ENCODE assay signal across 8 mouse cellular contexts in genomic region chr6:119418392-119419251, GRCm38 (mm10). TPM values are rescaled to one million over a fixed set of nuclear protein-coding genes. Genes with fewer than 3 reads are reported as not detected.
DNase-seq lines count a peak whose midpoint lies in the region; ATAC-seq and TF ChIP-seq lines count a peak whose summit lies in the region.

No protein-coding gene starts in this region.

- no peak overlapping the region for H3K9ac ChIP-seq in hindbrain, embryonic 15.5 days
- H3K9ac ChIP-seq in limb, embryonic 12.5 days (replicated peaks), result no peak overlapping the region
- H3K9ac ChIP-seq in stomach, embryonic 14.5 days (replicated peaks; ENCODE audit: low read depth, low read length), result no peak overlapping the region
- no peak overlapping the region for H3K9ac ChIP-seq in liver, embryonic 11.5 days (ENCODE audit: low read depth, low read length)

- WGBS in cerebellum, adult 2 months, result 62% methylated on average over 7 of the region's 7 CpGs
- WGBS in hindbrain, embryonic 15.5 days, result 18% methylated on average over 7 of the region's 7 CpGs
- 50% methylated on average over 7 of the region's 7 CpGs for WGBS in limb, embryonic 12.5 days
- 54% methylated on average over 7 of the region's 7 CpGs for WGBS in stomach, embryonic 14.5 days
- WGBS in liver, embryonic 11.5 days, result 67% methylated on average over 7 of the region's 7 CpGs

- TF ChIP-seq POLR2A in cerebellum, adult 2 months (IDR thresholded peaks at IDR 0.05; ENCODE audit: borderline replicate concordance, insufficient read depth, low read length), result no peak

- H3K27ac ChIP-seq in cerebellum, adult 2 months (ENCODE audit: insufficient read depth, low read length), result peak overlapping the region; percentile 72; the same call in 1 of the 2 replicates
- 0 out of 2 replicates have a peak overlapping the region, but pooled peaks have one; percentile 29 for H3K27ac ChIP-seq in hindbrain, embryonic 15.5 days (replicated peaks)
- H3K27ac ChIP-seq in limb, embryonic 12.5 days, result 0 out of 2 replicates have a peak overlapping the region, but pooled peaks have one; percentile 23
- no peak overlapping the region for H3K27ac ChIP-seq in stomach, embryonic 14.5 days (ENCODE audit: low read length)
- no peak overlapping the region for H3K27ac ChIP-seq in liver, embryonic 11.5 days (ENCODE audit: low read depth, low read length)

- DNase-seq in cerebellum, adult 2 months, result peak in 1 of 2 experiments; percentile 29
- DNase-seq in cerebellum, postnatal 10 days, result no peak
- peak; percentile 52 for DNase-seq in adrenal gland, adult 8-10 months
- peak; percentile 25 to 57 for DNase-seq in frontal cortex, adult 2 months (ENCODE audit: extremely low spot score in 1 of 2, low spot score in 1 of 2)
- DNase-seq in liver, embryonic 11.5 days (ENCODE audit: low spot score), result no peak

- H3K4me2 ChIP-seq in hindbrain, embryonic 15.5 days, result no peak overlapping the region
- H3K4me2 ChIP-seq in limb, embryonic 12.5 days, result no peak overlapping the region
- no peak overlapping the region for H3K4me2 ChIP-seq in stomach, embryonic 14.5 days (replicated peaks; ENCODE audit: low read depth, low read length)
- H3K4me2 ChIP-seq in liver, embryonic 11.5 days, result no peak overlapping the region

- no peak for TF ChIP-seq CTCF in cerebellum, adult 2 months (IDR thresholded peaks at IDR 0.05; ENCODE audit: borderline replicate concordance, insufficient read depth, low read depth, low read length)

- ATAC-seq in hindbrain, embryonic 15.5 days (ENCODE audit: low FRiP score, low read depth), result 0 out of 2 replicates have a peak, but pooled peaks have one; percentile 45
- ATAC-seq in limb, embryonic 12.5 days (ENCODE audit: insufficient number of reproducible peaks, insufficient read depth, low FRiP score, low TSS enrichment, low read depth), result no peak
- 0 out of 2 replicates have a peak, but pooled peaks have one; percentile 16 for ATAC-seq in stomach, embryonic 14.5 days (ENCODE audit: insufficient number of reproducible peaks, insufficient read depth, low FRiP score, low read depth)
- ATAC-seq in liver, embryonic 11.5 days (replicated peaks; ENCODE audit: low FRiP score), result no peak

- H3K36me3 ChIP-seq in hindbrain, embryonic 15.5 days, result no peaks in the 10 kb centered on the region
- no peaks in the 10 kb centered on the region for H3K36me3 ChIP-seq in limb, embryonic 12.5 days
- no peaks in the 10 kb centered on the region for H3K36me3 ChIP-seq in stomach, embryonic 14.5 days (ENCODE audit: control insufficient read depth, insufficient read depth, low read length)
- no peaks in the 10 kb centered on the region for H3K36me3 ChIP-seq in liver, embryonic 11.5 days (ENCODE audit: control insufficient read depth, insufficient read depth, low read length)

- H3K4me3 ChIP-seq in cerebellum, adult 2 months (replicated peaks; ENCODE audit: insufficient read depth, low read depth, low read length), result no peak overlapping the region
- H3K4me3 ChIP-seq in hindbrain, embryonic 15.5 days, result no peak overlapping the region
- no peak overlapping the region for H3K4me3 ChIP-seq in limb, embryonic 12.5 days (replicated peaks)
- no peak overlapping the region for H3K4me3 ChIP-seq in stomach, embryonic 14.5 days (ENCODE audit: low read depth, low read length)
- H3K4me3 ChIP-seq in liver, embryonic 11.5 days (ENCODE audit: low read depth, low read length), result no peak overlapping the region

- no peaks in the 10 kb centered on the region for H3K27me3 ChIP-seq in cerebellum, adult 2 months (ENCODE audit: control insufficient read depth, insufficient read depth, low read length)
- no peaks in the 10 kb centered on the region for H3K27me3 ChIP-seq in hindbrain, embryonic 15.5 days
- H3K27me3 ChIP-seq in limb, embryonic 12.5 days, result no peaks in the 10 kb centered on the region; the same call in 1 of the 2 replicates
- H3K27me3 ChIP-seq in stomach, embryonic 14.5 days (ENCODE audit: control insufficient read depth, insufficient read depth, low read length), result no peaks in the 10 kb centered on the region
- no peaks in the 10 kb centered on the region for H3K27me3 ChIP-seq in liver, embryonic 11.5 days (replicated peaks; ENCODE audit: control insufficient read depth, insufficient read depth, low read length)

- H3K4me1 ChIP-seq in cerebellum, adult 2 months (ENCODE audit: control insufficient read depth, insufficient read depth, low read length), result no peaks in the 10 kb centered on the region
- H3K4me1 ChIP-seq in hindbrain, embryonic 15.5 days (replicated peaks), result no peaks in the 10 kb centered on the region
- H3K4me1 ChIP-seq in limb, embryonic 12.5 days (replicated peaks), result peaks cover 11% of the 10 kb centered on the region
- H3K4me1 ChIP-seq in stomach, embryonic 14.5 days (ENCODE audit: control insufficient read depth, insufficient read depth, low read length), result 0 out of 2 replicates have a peak, but pooled peaks cover 8% of the 10 kb centered on the region
- H3K4me1 ChIP-seq in liver, embryonic 11.5 days (replicated peaks; ENCODE audit: control insufficient read depth, insufficient read depth, low read length), result no peaks in the 10 kb centered on the region

- no peaks in the 10 kb centered on the region for H3K9me3 ChIP-seq in hindbrain, embryonic 15.5 days
- no peaks in the 10 kb centered on the region for H3K9me3 ChIP-seq in limb, embryonic 12.5 days
- no peaks in the 10 kb centered on the region for H3K9me3 ChIP-seq in stomach, embryonic 14.5 days (ENCODE audit: control insufficient read depth, low read depth, low read length)
- no peaks in the 10 kb centered on the region for H3K9me3 ChIP-seq in liver, embryonic 11.5 days (ENCODE audit: control insufficient read depth, low read length)

RNA-seq across cellular contexts. Expression of gene Adipor2, which starts 1.1 kb away (rescaled TPM):
- 52.4 and 54.0 TPM in 2 replicates for polyA plus RNA-seq in cerebellum, adult 2 months (2012; rRNA removed)
- total RNA-seq in adrenal gland, adult 8-10 months (2022), result 100 to 1,000 TPM in 3 of 4 experiments, 10 to 100 TPM in 1; 81.4 to 148 (median 128) TPM
- 32.5 and 36.8 TPM in 2 replicates for polyA plus RNA-seq in frontal cortex, adult 2 months (2012; rRNA removed)
- 36.2 TPM in 2 replicates for polyA plus RNA-seq in hindbrain, embryonic 15.5 days (2015; fragmentation: Nextera tagmentation; extraction: Ambion mirVana)
- polyA plus RNA-seq in limb, embryonic 12.5 days (2016; fragmentation: Nextera tagmentation; extraction: Ambion mirVana), result 26.6 and 27.9 TPM in 2 replicates
- polyA plus RNA-seq in stomach, embryonic 14.5 days (2014; fragmentation: Nextera tagmentation; extraction: Ambion mirVana), result 37.5 and 37.9 TPM in 2 replicates
- 15.8 and 16.5 TPM in 2 replicates for polyA plus RNA-seq in liver, embryonic 11.5 days (2014; fragmentation: Nextera tagmentation; extraction: Ambion mirVana)

Comparison
In these comparisons a context has a peak if more than half of its experiments do, and no peak if none do; other contexts are left out.
1. DNase-seq: peak in adrenal gland, adult 8-10 months (single experiment) and frontal cortex, adult 2 months (2 of 2); none in cerebellum, postnatal 10 days (0 of 2) and liver, embryonic 11.5 days (single experiment).
2. H3K27ac ChIP-seq: peak in cerebellum, adult 2 months (single experiment), hindbrain, embryonic 15.5 days (single experiment) and limb, embryonic 12.5 days (single experiment); none in stomach, embryonic 14.5 days (single experiment) and liver, embryonic 11.5 days (single experiment).
3. ATAC-seq: peak in hindbrain, embryonic 15.5 days (single experiment) and stomach, embryonic 14.5 days (single experiment); none in limb, embryonic 12.5 days (single experiment) and liver, embryonic 11.5 days (single experiment).